Mouse (Mus musculus): ENCODE data around the gene Dnpep.
A peak's percentile ranks its signal among the peaks of the same experiment; 100 is the strongest.

The Dnpep gene

DNA sequence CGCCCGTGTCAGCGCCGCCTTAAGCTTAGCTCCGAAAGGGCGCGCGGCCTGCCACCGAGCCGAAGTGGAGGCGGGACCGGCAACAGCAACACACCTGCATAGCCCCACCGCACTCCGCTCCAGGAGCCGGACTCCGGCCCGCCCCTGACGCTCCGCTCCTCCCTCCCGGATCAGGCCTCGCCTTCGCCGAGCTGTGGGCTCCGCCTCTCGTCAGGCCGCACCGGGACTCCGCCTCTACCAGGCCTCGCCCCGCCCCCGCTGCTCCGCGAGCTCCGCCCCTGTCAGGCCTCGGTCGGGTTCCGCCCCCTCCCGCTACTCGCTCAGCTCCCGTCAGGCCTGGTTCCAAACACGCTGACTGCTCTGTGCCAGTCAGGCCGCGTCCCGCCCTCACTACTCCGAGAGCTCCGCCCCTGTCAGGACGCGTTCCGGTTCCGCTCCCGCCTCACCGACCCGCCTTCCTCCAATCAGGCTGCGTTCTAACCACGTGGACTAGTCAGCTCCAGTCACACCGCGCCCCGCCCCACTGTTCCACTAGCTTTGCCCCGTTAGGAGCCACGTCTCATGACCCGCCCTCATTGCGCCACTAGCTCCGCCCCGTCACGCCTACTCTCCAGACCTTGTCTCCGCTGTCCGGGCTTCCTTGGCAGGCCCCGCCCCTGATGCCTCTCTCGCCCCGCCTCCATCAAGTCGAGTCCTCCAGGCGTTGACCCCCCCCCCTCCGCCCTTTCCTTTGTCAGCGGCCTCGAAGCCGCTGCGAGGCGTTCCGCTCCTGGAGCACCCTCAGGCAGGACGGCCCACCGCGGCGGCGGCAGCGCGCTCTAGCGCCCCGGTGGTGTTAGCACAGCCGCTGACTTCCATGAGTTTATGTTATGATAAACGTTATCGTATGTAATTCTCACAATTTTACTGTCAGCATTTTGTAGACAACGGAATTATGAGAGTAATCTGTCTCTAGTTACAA is at the start of gene Dnpep:
TSS of gene Dnpep (minus strand) at position 750 of the 961 bp plus-strand sequence.
- DNase-seq (ENCODE audit: low spot score in 2 of 2) = peak; percentile 100

DNA sequence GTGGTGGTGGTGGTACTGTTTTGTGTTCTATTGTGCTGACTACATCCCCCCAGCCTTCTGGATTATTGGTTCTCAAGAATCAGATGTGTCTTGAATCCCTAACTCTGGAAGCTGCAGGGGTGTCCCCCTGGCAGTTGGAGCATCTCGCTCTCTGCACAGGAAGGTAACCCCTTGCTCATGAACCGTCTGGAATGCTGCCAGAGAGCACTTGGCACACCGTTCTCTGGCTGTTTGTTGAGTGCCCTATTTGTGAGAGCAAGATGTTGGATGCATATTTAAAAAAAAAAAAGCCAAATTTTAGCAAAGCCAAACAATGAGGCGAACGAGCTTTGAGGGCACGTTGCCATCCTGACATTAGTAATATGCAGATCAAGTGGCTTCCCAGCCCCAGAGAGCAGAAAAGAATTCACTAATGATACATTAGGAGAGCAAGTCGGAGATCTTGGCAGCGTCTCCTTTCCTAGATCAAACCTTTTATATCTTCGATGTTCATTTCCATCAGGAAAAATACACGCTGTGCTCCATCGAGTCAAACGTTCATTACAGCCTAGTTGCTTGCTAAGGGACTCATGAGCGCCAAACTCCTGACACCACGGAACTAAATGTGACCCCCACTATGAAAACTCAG is 47.8 kb upstream of the Dnpep start:
- DNase-seq (ENCODE audit: low spot score in 2 of 2) = no peak

DNA sequence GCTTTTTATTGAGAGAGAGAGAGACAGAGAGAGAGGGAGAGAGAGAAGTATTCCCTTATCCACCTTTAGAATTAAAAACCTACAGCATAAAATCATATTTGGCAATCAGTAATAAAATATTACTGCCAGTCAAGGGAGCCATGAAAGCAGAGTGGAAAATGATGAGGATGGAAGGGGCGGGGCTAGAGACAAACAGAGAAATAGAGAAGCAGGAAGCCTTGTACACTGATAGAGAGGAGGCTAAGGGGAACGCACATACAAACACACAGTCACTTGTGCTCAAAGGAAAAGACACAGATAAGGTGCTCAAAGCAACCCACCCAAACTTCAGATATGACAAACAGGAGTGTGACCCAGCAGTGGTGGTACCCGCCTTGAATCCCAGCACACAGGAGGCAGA is 46.1 kb upstream of the Dnpep start:
- DNase-seq (ENCODE audit: low spot score in 2 of 2) = no peak

DNA sequence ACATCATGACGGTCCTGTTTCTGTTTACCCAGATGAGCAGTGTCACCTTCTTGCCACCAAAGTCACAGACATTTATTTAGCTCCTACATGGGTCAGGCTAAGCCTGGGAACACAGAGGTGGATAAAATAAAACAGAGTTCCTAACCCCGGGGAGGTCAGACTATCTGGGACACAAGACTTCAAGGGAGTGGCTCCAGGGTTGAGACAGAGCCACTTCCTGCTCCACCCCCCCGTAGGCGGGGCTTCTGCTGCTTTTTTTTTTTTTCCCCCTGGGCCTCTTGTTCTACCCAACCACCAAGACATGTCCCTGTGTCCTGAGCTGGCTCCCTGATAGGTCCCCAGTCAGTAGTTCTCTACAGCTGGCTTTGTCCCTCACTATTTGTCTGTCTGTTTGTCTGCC is 44.0 kb upstream of the Dnpep start:
- DNase-seq (ENCODE audit: low spot score in 2 of 2) = no peak

DNA sequence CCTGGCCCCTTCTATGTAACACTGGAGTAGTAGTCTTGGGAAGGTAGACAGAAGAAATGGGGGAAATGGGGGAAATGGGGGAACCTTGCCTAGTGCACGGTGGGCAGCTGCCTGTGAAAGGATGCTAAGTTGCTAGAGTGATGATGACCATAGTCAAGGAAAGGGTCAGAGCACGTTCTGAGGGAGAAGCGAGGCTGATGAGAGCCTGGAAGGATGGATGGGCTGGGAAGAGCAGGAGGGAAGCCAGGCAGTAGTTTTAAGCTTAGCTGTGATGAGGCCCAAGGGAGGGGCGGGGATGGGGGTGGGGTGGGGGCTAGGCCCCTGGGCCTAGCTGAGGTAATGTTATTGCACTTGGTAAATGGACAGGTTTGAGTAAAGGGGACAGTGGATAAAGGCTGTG is 43.3 kb upstream of the Dnpep start:
- DNase-seq (ENCODE audit: low spot score in 2 of 2) = no peak

DNA sequence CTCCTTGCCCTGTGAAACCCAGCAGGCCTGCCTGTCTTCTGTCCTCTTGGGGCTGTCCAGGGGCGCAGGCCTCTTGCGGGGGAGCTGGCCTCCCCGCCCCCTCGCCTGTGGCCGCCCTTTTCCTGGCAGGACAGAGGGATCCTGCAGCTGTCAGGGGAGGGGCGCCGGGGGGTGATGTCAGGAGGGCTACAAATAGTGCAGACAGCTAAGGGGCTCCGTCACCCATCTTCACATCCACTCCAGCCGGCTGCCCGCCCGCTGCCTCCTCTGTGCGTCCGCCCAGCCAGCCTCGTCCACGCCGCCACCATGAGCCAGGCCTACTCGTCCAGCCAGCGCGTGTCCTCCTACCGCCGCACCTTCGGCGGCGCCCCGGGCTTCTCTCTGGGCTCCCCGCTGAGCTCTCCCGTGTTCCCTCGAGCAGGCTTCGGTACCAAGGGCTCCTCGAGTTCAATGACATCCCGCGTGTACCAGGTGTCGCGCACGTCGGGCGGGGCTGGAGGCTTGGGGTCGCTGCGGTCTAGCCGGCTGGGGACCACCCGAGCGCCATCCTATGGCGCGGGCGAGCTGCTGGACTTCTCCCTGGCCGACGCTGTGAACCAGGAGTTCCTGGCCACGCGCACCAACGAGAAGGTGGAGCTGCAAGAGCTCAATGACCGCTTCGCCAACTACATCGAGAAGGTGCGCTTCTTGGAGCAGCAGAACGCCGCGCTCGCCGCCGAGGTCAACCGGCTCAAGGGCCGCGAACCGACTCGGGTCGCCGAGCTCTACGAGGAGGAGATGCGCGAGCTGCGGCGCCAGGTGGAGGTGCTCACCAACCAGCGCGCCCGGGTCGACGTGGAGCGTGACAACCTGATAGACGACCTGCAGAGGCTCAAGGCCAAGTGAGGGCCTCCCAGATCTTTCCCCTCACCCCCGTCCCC is 42.6 kb upstream of the Dnpep start, which contains the start of gene Des:
TSS of gene Des (plus strand) at position 218 of the 920 bp plus-strand sequence.
- DNase-seq (ENCODE audit: low spot score in 2 of 2) = no peak

DNA sequence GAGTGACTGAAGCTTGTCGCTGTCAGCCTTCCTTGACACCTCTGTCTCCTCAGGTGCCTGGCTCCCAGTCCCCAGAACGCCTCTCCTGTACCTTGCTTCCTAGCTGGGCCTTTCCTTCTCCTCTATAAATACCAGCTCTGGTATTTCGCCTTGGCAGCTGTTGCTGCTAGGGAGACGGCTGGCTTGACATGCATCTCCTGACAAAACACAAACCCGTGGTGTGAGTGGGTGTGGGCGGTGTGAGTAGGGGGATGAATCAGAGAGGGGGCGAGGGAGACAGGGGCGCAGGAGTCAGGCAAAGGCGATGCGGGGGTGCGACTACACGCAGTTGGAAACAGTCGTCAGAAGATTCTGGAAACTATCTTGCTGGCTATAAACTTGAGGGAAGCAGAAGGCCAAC is 41.6 kb upstream of the Dnpep start:
- DNase-seq (ENCODE audit: low spot score in 2 of 2) = no peak

DNA sequence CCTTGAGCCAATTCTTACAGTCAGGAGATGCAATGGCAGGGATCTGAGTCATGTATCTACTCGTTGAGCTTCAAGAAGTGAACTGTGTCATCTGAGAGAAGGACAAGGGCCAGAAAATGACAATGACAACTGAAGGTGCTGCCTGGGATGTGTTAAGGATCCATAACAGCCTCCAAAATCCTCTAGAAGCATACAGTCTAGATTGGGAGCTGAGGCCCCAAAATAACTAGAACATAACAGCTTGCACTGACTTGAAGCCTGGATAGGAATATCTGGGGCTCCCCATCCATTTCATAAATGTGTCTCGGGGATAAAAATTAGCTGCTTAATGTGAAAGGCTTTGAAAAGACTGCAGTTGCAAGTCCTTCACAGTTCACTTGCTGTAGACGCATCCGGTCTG is 40.2 kb upstream of the Dnpep start:
- DNase-seq (ENCODE audit: low spot score in 2 of 2) = no peak

DNA sequence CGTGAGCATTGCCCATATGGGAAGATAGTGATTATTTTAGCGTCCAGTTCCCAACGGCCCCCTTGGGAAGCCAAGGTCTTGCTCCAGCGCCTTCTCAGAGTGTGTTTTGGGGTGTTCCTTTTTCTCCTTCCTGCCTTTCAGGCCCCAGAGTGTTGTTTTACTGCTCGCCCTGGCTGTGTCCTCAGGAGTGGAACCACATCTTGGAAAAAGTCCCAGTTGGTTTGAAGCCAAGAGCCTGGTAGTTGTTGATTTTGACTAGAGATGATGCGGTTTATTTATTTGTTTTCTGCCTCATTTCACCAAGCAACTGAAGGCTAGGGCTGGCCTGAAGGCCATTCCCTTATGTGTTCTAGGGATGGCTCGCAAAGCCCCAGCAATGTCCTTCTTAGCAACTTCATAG is 39.5 kb upstream of the Dnpep start:
- no peak for DNase-seq (ENCODE audit: low spot score in 2 of 2)

DNA sequence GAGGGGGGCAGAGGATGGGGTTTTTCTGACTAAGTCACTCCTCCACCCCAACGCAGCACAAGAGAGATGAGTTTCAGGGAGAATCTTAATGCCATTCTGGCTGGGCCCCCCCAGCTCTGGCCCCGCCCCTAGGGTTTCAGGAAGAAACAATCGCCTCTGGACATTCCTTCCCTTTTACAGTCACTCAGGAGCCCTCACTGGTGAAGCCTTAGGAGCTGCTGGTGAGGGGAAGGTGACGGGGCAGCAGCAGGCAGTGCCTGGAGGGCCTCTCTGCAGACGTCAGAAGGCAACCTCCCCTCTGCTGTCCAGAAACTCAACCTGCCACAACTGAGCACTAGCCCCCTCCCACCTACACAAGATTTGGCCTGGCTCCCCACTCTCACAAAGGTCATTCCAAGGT is 31.5 kb upstream of the Dnpep start:
- DNase-seq (ENCODE audit: low spot score in 2 of 2) = no peak

DNA sequence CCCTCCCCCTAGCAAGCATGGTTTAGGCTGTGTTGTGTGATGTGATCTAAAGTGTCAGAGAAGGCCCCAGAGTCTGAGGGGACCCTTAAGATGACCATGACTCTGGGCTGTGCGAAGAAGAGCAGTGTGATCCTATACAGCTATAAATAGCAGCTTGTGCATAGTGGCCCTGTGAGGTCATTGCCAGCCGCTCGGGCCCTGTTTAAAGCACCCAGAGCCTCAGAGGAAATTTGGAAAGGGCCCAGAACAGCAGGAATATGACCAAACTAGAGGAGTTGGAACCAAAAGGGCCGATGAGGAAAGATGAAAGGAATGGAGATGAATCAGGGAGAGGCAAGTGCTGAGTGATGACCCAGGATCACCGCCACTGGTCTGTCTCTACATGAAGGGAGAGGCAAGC is 29.5 kb upstream of the Dnpep start:
- no peak for DNase-seq (ENCODE audit: low spot score in 2 of 2)

DNA sequence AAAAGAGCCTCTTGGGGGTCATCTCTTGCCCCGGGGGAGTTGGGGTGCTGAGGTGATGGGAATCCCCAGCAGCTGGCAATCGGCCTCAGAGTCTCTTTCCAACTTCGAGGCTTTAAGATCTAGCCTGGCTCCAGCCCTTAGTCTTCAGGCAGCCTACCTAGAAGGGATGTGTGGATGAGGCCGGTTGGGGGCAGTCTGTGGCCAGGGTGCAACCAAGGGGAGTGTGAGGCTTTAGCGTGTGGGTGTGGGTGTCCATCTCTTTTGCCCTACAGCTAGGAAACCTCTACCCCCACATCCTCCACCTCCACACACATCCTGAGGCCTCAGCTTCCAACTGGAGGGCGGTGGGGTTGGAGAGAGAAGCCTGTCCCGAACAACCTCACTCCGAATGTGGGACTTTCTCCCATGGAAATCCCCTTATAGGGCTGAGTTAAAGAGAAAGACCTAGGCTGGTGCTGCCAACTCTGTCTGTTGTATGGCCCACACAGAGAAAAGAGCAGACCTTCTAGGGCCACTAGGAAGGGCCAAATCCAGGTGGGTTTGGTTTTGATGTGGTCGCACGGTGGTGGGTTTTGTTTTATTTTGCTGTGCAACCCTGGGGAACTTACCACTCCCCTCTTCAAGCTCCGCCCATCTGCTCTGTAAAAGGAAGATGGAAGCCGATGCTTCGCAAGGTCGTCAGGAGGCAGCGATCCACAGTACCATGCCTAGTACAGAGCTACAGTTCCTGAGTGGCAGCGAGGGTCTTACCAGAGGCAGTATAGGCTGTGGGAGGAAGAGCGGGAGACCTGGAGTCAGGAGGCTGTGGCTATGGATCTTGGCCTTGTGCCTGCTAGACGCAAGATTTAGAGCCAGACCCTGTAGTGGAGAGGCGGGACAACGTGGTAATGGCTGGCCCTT is 27.5 kb upstream of the Dnpep start:
- DNase-seq (ENCODE audit: low spot score in 2 of 2) = no peak

DNA sequence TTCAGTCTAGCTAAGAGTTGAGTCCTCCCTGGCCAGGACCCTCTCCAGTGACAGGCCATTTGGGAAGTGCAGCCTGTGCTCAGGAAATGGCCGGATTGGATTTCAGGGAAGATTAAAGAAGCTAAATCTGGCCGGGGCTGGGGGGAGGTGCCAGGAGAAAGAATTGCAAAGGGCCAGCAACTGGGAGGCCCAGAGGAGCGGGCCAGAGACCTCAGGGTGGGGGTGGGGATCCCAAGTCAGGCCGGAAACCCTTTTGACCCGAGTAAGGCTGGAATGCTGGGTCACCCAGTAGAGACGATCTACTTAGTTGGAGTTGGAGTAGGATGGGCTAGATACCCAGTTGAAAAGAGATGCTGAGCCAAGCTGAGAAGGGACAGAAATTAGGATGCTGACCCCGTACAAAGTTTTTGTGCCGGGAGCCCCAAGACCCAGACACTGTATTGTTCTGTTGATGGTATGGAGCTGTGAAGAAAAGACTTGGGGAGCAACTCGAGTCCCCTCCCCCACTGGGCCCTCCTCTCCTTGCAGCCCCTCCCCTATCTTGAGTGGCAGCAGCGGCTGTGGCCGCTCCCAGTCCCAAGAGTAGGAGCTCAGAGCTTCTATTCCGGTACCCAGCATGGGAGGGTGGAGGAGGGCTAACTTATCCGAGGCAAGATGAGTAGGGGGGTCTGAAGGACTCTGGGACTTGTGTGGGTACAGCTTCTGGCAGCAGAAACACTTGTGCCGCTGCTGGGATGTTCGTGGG is 26.7 kb upstream of the Dnpep start:
- DNase-seq (ENCODE audit: low spot score in 2 of 2) = no peak

DNA sequence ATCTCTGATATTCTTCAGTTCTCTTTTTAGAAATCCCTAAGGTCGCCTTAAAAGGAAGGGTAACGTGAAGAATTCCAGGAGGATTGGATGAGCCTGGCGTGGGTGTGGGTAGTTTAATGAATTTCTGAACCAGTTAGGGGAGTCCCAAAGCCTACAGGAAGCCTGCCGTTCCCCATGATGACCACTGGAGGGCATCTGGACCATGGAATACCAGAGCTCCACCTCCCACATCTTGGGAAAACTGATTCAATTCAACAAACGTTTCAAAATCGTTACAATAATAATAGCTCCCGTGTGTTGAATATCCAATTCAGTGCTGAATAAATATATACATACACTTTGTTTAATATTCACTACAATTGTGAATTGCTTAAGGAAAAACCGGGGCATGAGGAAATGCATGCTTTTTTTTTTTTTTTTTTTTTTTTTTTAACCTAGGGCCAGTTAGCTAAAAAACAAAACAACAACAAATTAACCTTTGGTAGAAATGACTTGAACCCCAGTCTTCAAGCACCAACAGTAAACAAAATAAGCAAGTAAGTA is 25.2 kb upstream of the Dnpep start:
- DNase-seq (ENCODE audit: low spot score in 2 of 2) = no peak

DNA sequence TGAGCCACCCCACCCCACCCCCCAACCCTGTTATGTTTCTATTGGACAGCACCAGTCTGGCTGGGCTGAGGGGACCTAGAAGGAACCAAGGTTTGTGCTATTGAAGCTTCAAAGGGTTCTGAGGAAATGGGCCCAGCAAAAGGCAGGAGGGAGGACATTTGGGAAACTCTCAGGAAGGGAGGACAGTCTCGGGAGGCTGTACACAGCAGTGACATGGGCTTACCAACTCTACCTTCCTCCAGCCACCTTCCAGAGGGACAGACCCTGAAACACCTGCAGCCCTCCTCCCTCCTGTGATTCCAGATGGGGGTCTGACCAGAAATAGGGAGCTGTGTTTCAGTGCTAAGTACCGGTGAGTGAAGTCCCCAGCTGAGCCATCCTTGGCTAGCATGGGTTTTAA is 22.7 kb upstream of the Dnpep start:
- DNase-seq (ENCODE audit: low spot score in 2 of 2) = no peak

DNA sequence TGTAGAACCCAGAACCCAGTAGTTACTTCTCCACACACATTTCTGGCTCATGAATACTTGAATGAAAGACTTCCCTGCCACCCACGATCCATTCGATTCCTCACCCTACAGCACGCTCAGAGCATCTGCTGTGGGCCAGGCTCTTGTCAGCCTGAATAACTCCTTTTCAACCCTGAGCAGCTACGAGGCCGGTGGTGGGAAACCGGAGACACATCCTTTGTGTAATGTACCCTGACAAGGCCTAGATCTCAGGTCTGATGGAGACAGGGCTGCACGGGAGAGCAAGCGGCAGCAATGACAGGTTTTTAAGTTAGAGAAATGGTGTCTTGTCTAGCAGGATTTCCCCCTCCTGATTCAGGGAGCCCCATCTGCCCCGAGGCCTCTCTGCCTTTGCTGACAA is 21.5 kb upstream of the Dnpep start:
- DNase-seq (ENCODE audit: low spot score in 2 of 2) = no peak

DNA sequence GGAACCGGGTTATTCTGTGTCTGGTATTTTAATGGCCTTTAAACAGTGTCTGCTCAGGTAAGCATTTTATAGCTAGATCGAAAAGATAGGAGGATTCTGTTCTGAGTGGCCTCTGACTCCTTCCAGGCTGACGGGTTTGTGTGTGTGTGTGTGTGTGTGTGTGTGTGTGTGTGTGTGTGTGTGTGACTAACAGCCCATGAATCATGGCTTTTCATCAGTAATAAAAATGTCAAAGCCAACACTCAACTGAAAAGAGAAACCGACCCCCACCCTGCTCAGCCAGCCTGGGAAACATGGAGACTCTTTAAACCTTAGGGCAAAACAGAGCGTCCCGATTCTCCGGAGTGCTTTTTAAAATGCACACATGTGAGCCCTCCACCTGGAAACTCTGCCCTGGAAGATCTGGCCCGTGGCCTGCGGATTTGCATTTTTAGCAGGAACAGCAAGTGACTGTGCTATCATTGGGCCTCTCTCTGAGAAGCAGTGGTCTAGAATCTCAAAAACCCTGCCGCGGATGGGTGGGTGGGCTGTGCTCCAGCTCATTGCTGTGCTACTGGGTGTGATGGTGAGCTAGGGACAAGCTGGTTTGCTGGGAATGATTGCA is 20.4 kb upstream of the Dnpep start:
- DNase-seq (ENCODE audit: low spot score in 2 of 2) = no peak

DNA sequence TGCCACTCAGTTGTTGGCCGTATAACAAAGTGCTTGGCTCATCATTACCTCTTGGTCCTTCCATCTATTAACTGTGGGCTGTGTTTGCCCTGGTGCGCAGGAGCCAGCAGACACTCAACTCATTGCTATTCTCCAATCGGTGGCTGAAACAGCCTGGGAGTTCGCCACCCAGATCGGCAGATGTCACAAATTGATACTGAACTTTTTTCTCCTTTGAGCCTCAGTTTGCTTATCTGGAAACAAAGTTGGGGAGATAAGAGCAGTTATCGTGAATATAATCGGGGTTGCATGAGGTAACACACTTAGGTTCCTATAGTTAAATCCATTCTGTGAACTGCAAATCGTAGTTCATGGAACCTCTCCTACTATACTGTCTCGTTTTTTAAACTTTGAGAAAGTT is 19.3 kb upstream of the Dnpep start:
- no peak for DNase-seq (ENCODE audit: low spot score in 2 of 2)

DNA sequence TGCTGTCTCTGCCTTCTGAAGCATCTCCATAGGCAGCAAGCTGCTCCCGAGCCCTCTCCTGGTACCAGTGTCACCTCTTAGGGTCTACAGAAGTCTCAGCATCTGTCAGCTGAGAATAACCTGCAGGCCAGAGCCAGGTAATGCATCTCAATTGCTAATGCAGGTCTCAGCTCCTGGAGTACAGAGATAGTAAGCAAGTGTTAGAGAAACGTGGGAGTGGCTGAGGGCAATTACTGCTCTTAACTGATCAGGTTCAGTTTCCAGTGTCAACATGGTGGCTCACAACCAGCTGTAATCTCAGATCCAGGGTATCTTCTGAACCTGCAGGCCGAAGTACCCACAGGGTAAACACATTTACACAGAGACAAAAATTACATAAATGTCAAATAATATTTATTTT is 18.7 kb upstream of the Dnpep start:
- no peak for DNase-seq (ENCODE audit: low spot score in 2 of 2)

DNA sequence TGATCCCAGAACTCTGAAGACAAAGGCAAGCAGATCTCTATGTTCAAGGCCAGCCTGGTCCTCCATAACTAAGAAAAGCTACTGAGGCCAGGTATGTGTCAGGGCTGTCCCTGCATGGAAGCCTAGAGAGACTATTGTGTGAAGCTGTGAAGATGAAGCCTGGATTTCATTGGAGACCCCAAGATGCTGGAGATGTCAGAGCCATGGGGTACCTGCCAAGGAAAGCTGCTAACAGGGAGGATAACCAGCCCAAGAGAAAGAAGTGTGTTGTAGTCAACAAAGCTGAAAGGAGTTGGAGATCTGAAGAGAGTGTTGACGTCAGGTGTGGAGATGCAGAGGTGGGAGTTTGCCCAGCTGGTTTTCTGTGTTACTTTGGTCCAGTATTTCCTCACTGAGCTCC is 13.5 kb upstream of the Dnpep start:
- DNase-seq (ENCODE audit: low spot score in 2 of 2) = no peak

All from spleen, postnatal 4 days (tissue).